Mouse (Mus musculus): ENCODE results near the gene Dennd2a. TPM values are rescaled to one million over a fixed set of nuclear protein-coding genes. Genes with fewer than 3 reads are reported as not detected.
A peak's percentile ranks its signal among the peaks of the same experiment; 100 is the strongest.

Gene Dennd2a
- polyA plus RNA-seq, 1 experiment from 2014 or later: 49.0 TPM

GRCm38 (mm10) chr6:39491203-39491602 is 66.5 kb downstream of the Dennd2a start:
- H3K27me3 ChIP-seq: no peaks in the 10 kb centered on the region
- H3K4me3 ChIP-seq: no peak overlapping the region
- H3K9ac ChIP-seq: no peak overlapping the region
- H3K9me3 ChIP-seq (replicated peaks): no peaks in the 10 kb centered on the region
- H3K4me1 ChIP-seq: 0 out of 2 replicates have a peak, but pooled peaks cover 6% of the 10 kb centered on the region
- H3K4me2 ChIP-seq (replicated peaks): no peak overlapping the region
- H3K27ac ChIP-seq: peak overlapping the region; percentile 79
- 62% methylated on average over 5 of the region's 5 CpGs for WGBS
- ATAC-seq (ENCODE audit: low FRiP score): peak; percentile 77
- H3K36me3 ChIP-seq: peaks cover 86% of the 10 kb centered on the region

GRCm38 (mm10) chr6:39488292-39488691 is 69.4 kb downstream of the Dennd2a start:
- H3K4me2 ChIP-seq (replicated peaks): no peak overlapping the region
- H3K27ac ChIP-seq: no peak overlapping the region
- H3K36me3 ChIP-seq: peaks cover 92% of the 10 kb centered on the region
- H3K4me3 ChIP-seq: no peak overlapping the region
- no peaks in the 10 kb centered on the region for H3K9me3 ChIP-seq (replicated peaks)
- no peaks in the 10 kb centered on the region for H3K27me3 ChIP-seq
- H3K9ac ChIP-seq: no peak overlapping the region
- H3K4me1 ChIP-seq: 0 out of 2 replicates have a peak, but pooled peaks cover 5% of the 10 kb centered on the region
- 90% methylated on average over 8 of the region's 8 CpGs for WGBS
- ATAC-seq (ENCODE audit: low FRiP score): no peak

- 98% methylated on average over 4 of the region's 4 CpGs for WGBS
- ATAC-seq (ENCODE audit: low FRiP score): no peak
- no peaks in the 10 kb centered on the region for H3K9me3 ChIP-seq (replicated peaks)
- no peak overlapping the region for H3K9ac ChIP-seq
- no peak overlapping the region for H3K4me2 ChIP-seq (replicated peaks)
- H3K27me3 ChIP-seq: no peaks in the 10 kb centered on the region
- no peaks in the 10 kb centered on the region for H3K4me1 ChIP-seq
- no peak overlapping the region for H3K27ac ChIP-seq
- H3K36me3 ChIP-seq: peaks cover 95% of the 10 kb centered on the region
- H3K4me3 ChIP-seq: no peak overlapping the region
These were observed 74.0 kb downstream of the Dennd2a start for GRCm38 (mm10) chr6:39483656-39484055.

- H3K27ac ChIP-seq: peak overlapping the region; percentile 60
These were observed 79.0 kb downstream of the Dennd2a start for GRCm38 (mm10) chr6:39478509-39479150.

GRCm38 (mm10) chr6:39476617-39477016 is 81.0 kb downstream of the Dennd2a start:
- Histone ChIP-seq H3K27ac (no peak overlapping the region), H3K4me1 (no peaks in the 10 kb centered on the region), H3K4me3 (no peak overlapping the region), H3K9ac (no peak overlapping the region), H3K36me3 (peaks cover 64% of the 10 kb centered on the region), H3K27me3 (no peaks in the 10 kb centered on the region), H3K9me3 (replicated peaks) (no peaks in the 10 kb centered on the region), H3K4me2 (replicated peaks) (no peak overlapping the region)
- 88% methylated on average over 1 of the region's 1 CpGs for WGBS
- ATAC-seq (ENCODE audit: low FRiP score): no peak

More at GRCm38 (mm10) chr6:39478509-39479150, 79.0 kb downstream of the Dennd2a start:
- Histone ChIP-seq H3K4me2 (replicated peaks) (no peak overlapping the region), H3K36me3 (peaks cover 81% of the 10 kb centered on the region), H3K27me3 (no peaks in the 10 kb centered on the region), H3K9ac (no peak overlapping the region), H3K4me3 (no peak overlapping the region), H3K9me3 (replicated peaks) (no peaks in the 10 kb centered on the region), H3K4me1 (no peaks in the 10 kb centered on the region)
- ATAC-seq (ENCODE audit: low FRiP score): peak; percentile 73
- WGBS: 47% methylated on average over 8 of the region's 8 CpGs

GRCm38 (mm10) chr6:39474424-39474823 is 83.2 kb downstream of the Dennd2a start:
- no peak overlapping the region for H3K27ac ChIP-seq
- H3K9ac ChIP-seq: no peak overlapping the region
- H3K36me3 ChIP-seq: peaks cover 64% of the 10 kb centered on the region
- no peaks in the 10 kb centered on the region for H3K27me3 ChIP-seq
- no peaks in the 10 kb centered on the region for H3K4me1 ChIP-seq
- no peaks in the 10 kb centered on the region for H3K9me3 ChIP-seq (replicated peaks)
- no peak overlapping the region for H3K4me3 ChIP-seq
- no peak overlapping the region for H3K4me2 ChIP-seq (replicated peaks)
- no peak for ATAC-seq (ENCODE audit: low FRiP score)
- WGBS: 53% methylated on average over 6 of the region's 6 CpGs

- Histone ChIP-seq H3K36me3 (peaks cover 70% of the 10 kb centered on the region), H3K4me1 (no peaks in the 10 kb centered on the region), H3K9ac (no peak overlapping the region), H3K27me3 (no peaks in the 10 kb centered on the region), H3K27ac (no peak overlapping the region), H3K4me2 (replicated peaks) (no peak overlapping the region), H3K9me3 (replicated peaks) (no peaks in the 10 kb centered on the region), H3K4me3 (no peak overlapping the region)
- 78% methylated on average over 5 of the region's 5 CpGs for WGBS
- no peak for ATAC-seq (ENCODE audit: low FRiP score)
These were observed 84.8 kb downstream of the Dennd2a start for GRCm38 (mm10) chr6:39472837-39473236.

GRCm38 (mm10) chr6:39472271-39472670 is 85.4 kb downstream of the Dennd2a start:
- Histone ChIP-seq H3K27me3 (no peaks in the 10 kb centered on the region), H3K9ac (no peak overlapping the region), H3K4me3 (no peak overlapping the region), H3K27ac (no peak overlapping the region), H3K9me3 (replicated peaks) (no peaks in the 10 kb centered on the region), H3K4me2 (replicated peaks) (no peak overlapping the region), H3K36me3 (peaks cover 69% of the 10 kb centered on the region), H3K4me1 (no peaks in the 10 kb centered on the region)
- ATAC-seq (ENCODE audit: low FRiP score): no peak
- 83% methylated on average over 4 of the region's 4 CpGs for WGBS

- Histone ChIP-seq H3K36me3 (peaks cover 67% of the 10 kb centered on the region), H3K9me3 (replicated peaks) (no peaks in the 10 kb centered on the region)
These were observed 87.6 kb downstream of the Dennd2a start for GRCm38 (mm10) chr6:39470076-39470475.

GRCm38 (mm10) chr6:39469427-39469826 is 88.2 kb downstream of the Dennd2a start:
- H3K36me3 ChIP-seq: peaks cover 66% of the 10 kb centered on the region
- WGBS: 90% methylated on average over 5 of the region's 5 CpGs

More at GRCm38 (mm10) chr6:39470076-39470475, 87.6 kb downstream of the Dennd2a start:
- no peak overlapping the region for H3K9ac ChIP-seq
- no peak overlapping the region for H3K4me3 ChIP-seq
- H3K27me3 ChIP-seq: no peaks in the 10 kb centered on the region
- no peak overlapping the region for H3K4me2 ChIP-seq (replicated peaks)
- H3K27ac ChIP-seq: no peak overlapping the region
- ATAC-seq (ENCODE audit: low FRiP score): no peak
- no peaks in the 10 kb centered on the region for H3K4me1 ChIP-seq
- whole genome bisulfite sequencing: 91% methylated on average over 13 of the region's 14 CpGs

GRCm38 (mm10) chr6:39462621-39463538 is 94.8 kb downstream of the Dennd2a start:
- H3K4me3 ChIP-seq: no peak overlapping the region
- H3K4me1 ChIP-seq: no peaks in the 10 kb centered on the region
- no peak overlapping the region for H3K27ac ChIP-seq
- 0 out of 2 replicates have a peak, but pooled peaks cover 3% of the 10 kb centered on the region for H3K9me3 ChIP-seq (replicated peaks)
- no peak overlapping the region for H3K4me2 ChIP-seq (replicated peaks)
- no peak overlapping the region for H3K9ac ChIP-seq
- 53% methylated on average over 16 of the region's 16 CpGs for WGBS
- H3K27me3 ChIP-seq: no peaks in the 10 kb centered on the region
- H3K36me3 ChIP-seq: peaks cover 53% of the 10 kb centered on the region
- ATAC-seq (ENCODE audit: low FRiP score): 0 out of 2 replicates have a peak, but pooled peaks have one; percentile 46

More at GRCm38 (mm10) chr6:39469427-39469826, 88.2 kb downstream of the Dennd2a start:
- Histone ChIP-seq H3K27me3 (no peaks in the 10 kb centered on the region), H3K27ac (no peak overlapping the region), H3K9ac (no peak overlapping the region), H3K4me1 (no peaks in the 10 kb centered on the region), H3K9me3 (replicated peaks) (no peaks in the 10 kb centered on the region), H3K4me2 (replicated peaks) (no peak overlapping the region), H3K4me3 (no peak overlapping the region)
- no peak for ATAC-seq (ENCODE audit: low FRiP score)

- 94% methylated on average over 11 of the region's 11 CpGs for WGBS
- Histone ChIP-seq H3K4me1 (no peaks in the 10 kb centered on the region), H3K27me3 (no peaks in the 10 kb centered on the region), H3K4me2 (replicated peaks) (no peak overlapping the region), H3K36me3 (peaks cover 29% of the 10 kb centered on the region), H3K4me3 (no peak overlapping the region), H3K27ac (no peak overlapping the region), H3K9me3 (replicated peaks) (0 out of 2 replicates have a peak, but pooled peaks cover 3% of the 10 kb centered on the region), H3K9ac (no peak overlapping the region)
- no peak for ATAC-seq (ENCODE audit: low FRiP score)
These were observed 97.6 kb downstream of the Dennd2a start for GRCm38 (mm10) chr6:39460040-39460439.
